Mouse (Mus musculus) forebrain, embryonic 16.5 days (tissue): ENCODE data around the gene Rabep1. TPM values are rescaled to one million over a fixed set of nuclear protein-coding genes. Genes with fewer than 3 reads are reported as not detected.
"Not testable (repeated sequence)": the region's sequence is repeated elsewhere in the genome, so short reads cannot be mapped to it uniquely, and the experiment has no call there.

Experiments
- ATAC-seq: fragments of 200-750 bp; cut with Nextera tagmentation; 2 replicates; pipeline ENCODE4 v1.8.0; 2017; ENCODE audit warnings: mild to moderate bottlenecking, moderate library complexity
- H3K27ac ChIP-seq: fragments of 300-500 bp; sonication (generic); 2 replicates; pipeline ENCODE4 v1.5.1; 2014; ENCODE audit warnings: low read length, control low read depth
- H3K27me3 ChIP-seq: fragments of 300-500 bp; sonication (generic); replicated peaks from 2 replicates; pipeline ENCODE4 v1.6.1; 2014; ENCODE audit warnings: low read length; ENCODE audit not compliant: control insufficient read depth, insufficient read depth
- H3K36me3 ChIP-seq: fragments of 300-500 bp; sonication (generic); 2 replicates; pipeline ENCODE4 v1.6.1; 2014; ENCODE audit not compliant: control insufficient read depth, insufficient read depth
- H3K4me1 ChIP-seq: fragments of 300-500 bp; sonication (generic); replicated peaks from 2 replicates; pipeline ENCODE4 v1.6.1; 2014; ENCODE audit warnings: low read length; ENCODE audit not compliant: control insufficient read depth, insufficient read depth
- H3K4me2 ChIP-seq: fragments of 300-500 bp; sonication (generic); 2 replicates; pipeline ENCODE4 v1.6.1; 2014; ENCODE audit warnings: mild to moderate bottlenecking, low read length, control low read depth
- H3K4me3 ChIP-seq: fragments of 300-500 bp; sonication (generic); replicated peaks from 2 replicates; pipeline ENCODE4 v1.5.1; 2014; ENCODE audit warnings: mild to moderate bottlenecking, low read length, control low read depth
- H3K9ac ChIP-seq: fragments of 300-500 bp; sonication (generic); replicated peaks from 2 replicates; pipeline ENCODE4 v1.6.1; 2014; ENCODE audit warnings: low read depth, low read length, control low read depth
- H3K9me3 ChIP-seq: fragments of 300-500 bp; sonication (generic); 2 replicates; pipeline ENCODE4 v1.6.1; 2016; ENCODE audit warnings: low read length; ENCODE audit not compliant: control insufficient read depth
- WGBS: fragments of 180-500 bp; shearing (Covaris S2); extraction: QIAGEN DNeasy Blood & Tissue Kit; methylation state at CpG from one replicate; pipeline ENCODE4 v1.1.7; 2014; 5-methylcytosine and 5-hydroxymethylcytosine counted together
- polyA plus RNA-seq: library from polyadenylated mRNA; unstranded; fragments of >200 nt; fragmentation: Nextera tagmentation; extraction: Ambion mirVana; gene quantifications from 2 replicates; pipeline ENCODE4 v1.2.1, GENCODE M21; 2015

Rabep1 gene
- polyA plus RNA-seq, 1 experiment from 2014 or later = 77.9 TPM

- H3K27ac ChIP-seq = no peak overlapping the region; the same call in 1 of the 2 replicates
Measured at GRCm38 (mm10) chr11:70843701-70844551, 652 bp upstream of the Rabep1 start.

DNA sequence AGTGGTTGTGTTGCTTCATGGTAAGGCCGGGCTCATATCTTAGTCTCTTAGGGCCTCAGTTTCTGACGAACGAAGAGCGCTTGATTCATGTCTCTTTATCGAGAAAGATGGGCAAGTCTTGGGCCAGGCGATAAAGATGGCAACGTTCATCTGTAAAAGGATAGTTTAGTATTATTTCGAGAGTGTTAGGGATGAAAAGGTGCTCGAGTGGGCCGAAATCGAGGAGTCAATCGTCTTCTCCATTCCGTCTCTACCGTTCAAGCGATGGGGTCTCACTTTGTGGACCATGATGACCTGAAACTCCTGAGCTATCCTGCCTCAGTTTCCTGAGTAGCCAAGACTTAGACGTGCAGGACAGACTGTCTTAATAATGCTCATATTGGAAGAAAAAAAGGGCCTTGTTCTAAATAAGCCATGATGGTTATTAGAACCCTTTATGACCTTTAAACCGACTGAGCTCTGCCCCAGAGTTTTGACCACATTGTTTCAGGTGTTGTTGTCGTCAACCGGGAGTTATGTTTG, 940 bp downstream of the Rabep1 start:
- Histone ChIP-seq H3K9ac (peak overlapping the region; percentile 86), H3K4me1 (peaks cover 17% of the 10 kb centered on the region), H3K27me3 (no peaks in the 10 kb centered on the region), H3K27ac (no peak overlapping the region), H3K9me3 (no peaks in the 10 kb centered on the region), H3K4me3 (peak overlapping the region; percentile 92), H3K36me3 (no peaks in the 10 kb centered on the region), H3K4me2 (peak overlapping the region; percentile 61)
- no peak for ATAC-seq
- WGBS = 6% methylated on average over 19 of the region's 19 CpGs

More at GRCm38 (mm10) chr11:70843701-70844551, 652 bp upstream of the Rabep1 start:
- Histone ChIP-seq H3K4me2 (peak overlapping the region; percentile 61), H3K27me3 (no peaks in the 10 kb centered on the region), H3K9ac (peak overlapping the region; percentile 44; the same call in 1 of the 2 replicates), H3K9me3 (no peaks in the 10 kb centered on the region), H3K4me3 (peak overlapping the region; percentile 92), H3K36me3 (no peaks in the 10 kb centered on the region), H3K4me1 (peaks cover 17% of the 10 kb centered on the region)
- 17% methylated on average over 12 of the region's 12 CpGs for WGBS
- peak; percentile 19 for ATAC-seq

DNA sequence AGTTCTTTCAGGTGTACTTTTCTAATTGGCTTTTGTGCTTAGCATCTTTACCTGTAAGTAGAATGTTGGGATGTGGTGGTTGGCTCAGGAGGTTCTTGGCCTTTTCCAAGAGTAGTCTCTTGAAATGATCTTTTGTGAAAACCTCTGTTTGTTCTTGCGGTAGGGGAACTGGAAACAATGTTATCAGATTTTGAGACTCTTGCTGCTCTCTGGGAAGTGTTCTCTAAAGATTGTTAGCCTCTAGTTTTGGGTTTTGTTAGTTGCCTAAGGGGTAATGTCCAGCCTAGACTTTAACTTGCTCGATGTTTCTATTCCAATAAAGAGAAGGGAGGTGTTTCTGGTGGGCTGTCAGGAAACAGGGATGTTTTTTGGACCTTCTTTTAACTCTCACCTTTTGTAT, 1.5 kb downstream of the Rabep1 start:
- WGBS = 53% methylated on average over 2 of the region's 2 CpGs
- Histone ChIP-seq H3K4me3 (peak overlapping the region; percentile 92), H3K4me1 (peaks cover 17% of the 10 kb centered on the region), H3K9ac (no peak overlapping the region; the same call in 1 of the 2 replicates), H3K27ac (no peak overlapping the region), H3K36me3 (no peaks in the 10 kb centered on the region), H3K9me3 (no peaks in the 10 kb centered on the region), H3K4me2 (peak overlapping the region; percentile 61), H3K27me3 (no peaks in the 10 kb centered on the region)
- ATAC-seq = no peak

- no peak for ATAC-seq
- no peaks in the 10 kb centered on the region for H3K4me1 ChIP-seq
- H3K36me3 ChIP-seq = no peaks in the 10 kb centered on the region
- no peak overlapping the region for H3K4me3 ChIP-seq
- 63% methylated on average over 1 of the region's 1 CpGs for WGBS
- no peak overlapping the region for H3K4me2 ChIP-seq
- H3K27me3 ChIP-seq = no peaks in the 10 kb centered on the region
- H3K9ac ChIP-seq = no peak overlapping the region
- no peaks in the 10 kb centered on the region for H3K9me3 ChIP-seq
- H3K27ac ChIP-seq = no peak overlapping the region
Measured at GRCm38 (mm10) chr11:70860371-70860770, 15.8 kb downstream of the Rabep1 start.

- not testable (repeated sequence) for H3K36me3 ChIP-seq, H3K4me2 ChIP-seq, H3K27me3 ChIP-seq, H3K27ac ChIP-seq, H3K4me3 ChIP-seq, ATAC-seq, H3K4me1 ChIP-seq, H3K9me3 ChIP-seq, H3K9ac ChIP-seq
- WGBS = 83% methylated on average over 2 of the region's 2 CpGs
Measured at GRCm38 (mm10) chr11:70863204-70863603, 18.6 kb downstream of the Rabep1 start.

DNA sequence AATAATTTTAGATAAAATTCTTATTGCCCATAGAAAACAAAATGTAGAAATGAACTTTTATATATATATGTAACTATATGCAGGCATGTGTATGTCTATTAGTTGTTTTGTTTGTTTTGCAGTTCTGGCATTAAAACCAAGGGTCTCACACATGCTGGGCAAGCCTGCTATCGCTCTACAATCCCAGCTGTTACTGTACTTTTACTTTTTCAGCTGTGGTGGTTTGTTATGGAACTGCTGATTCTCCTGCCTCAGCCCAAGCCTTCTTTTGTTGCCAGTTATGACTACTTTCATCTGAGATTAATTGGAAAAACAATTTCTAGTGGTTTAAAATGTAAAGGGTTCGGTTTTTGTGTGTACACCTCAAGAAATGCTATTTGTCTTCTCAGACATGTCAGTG, 20.6 kb downstream of the Rabep1 start:
- H3K4me3 ChIP-seq = no peak overlapping the region
- ATAC-seq = no peak
- H3K27me3 ChIP-seq = no peaks in the 10 kb centered on the region
- no peak overlapping the region for H3K4me2 ChIP-seq
- no peaks in the 10 kb centered on the region for H3K4me1 ChIP-seq
- H3K27ac ChIP-seq = no peak overlapping the region
- no peaks in the 10 kb centered on the region for H3K9me3 ChIP-seq
- 88% methylated on average over 2 of the region's 2 CpGs for WGBS
- H3K36me3 ChIP-seq = no peaks in the 10 kb centered on the region
- no peak overlapping the region for H3K9ac ChIP-seq

GRCm38 (mm10) chr11:70869263-70869662, 24.7 kb downstream of the Rabep1 start:
- 89% methylated on average over 3 of the region's 3 CpGs for WGBS
- no peak overlapping the region for H3K27ac ChIP-seq
- H3K4me3 ChIP-seq = no peak overlapping the region
- H3K9me3 ChIP-seq = no peaks in the 10 kb centered on the region
- no peaks in the 10 kb centered on the region for H3K27me3 ChIP-seq
- H3K9ac ChIP-seq = no peak overlapping the region
- H3K4me1 ChIP-seq = no peaks in the 10 kb centered on the region; the same call in 1 of the 2 replicates
- H3K36me3 ChIP-seq = no peaks in the 10 kb centered on the region
- no peak for ATAC-seq
- H3K4me2 ChIP-seq = no peak overlapping the region

DNA sequence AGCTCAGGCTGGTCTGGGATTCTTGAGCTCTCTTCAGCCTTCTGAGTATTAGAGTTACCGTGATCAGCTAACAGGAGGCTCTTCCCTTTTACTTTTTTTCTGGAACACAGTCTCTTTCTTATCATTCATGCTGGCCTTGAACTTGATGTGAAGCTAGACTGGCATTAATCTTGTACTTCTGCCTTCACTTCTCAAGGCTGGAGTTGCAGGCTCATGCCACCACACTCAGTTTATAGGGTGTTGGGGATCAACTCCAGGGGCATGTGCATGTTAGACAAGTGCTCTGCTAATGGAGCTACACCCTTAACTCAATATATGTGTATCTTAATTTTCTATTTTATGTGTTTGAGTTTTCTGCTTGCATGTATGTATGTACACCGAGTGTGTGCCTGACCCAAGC, 25.2 kb downstream of the Rabep1 start:
- no peak for ATAC-seq
- H3K36me3 ChIP-seq = no peaks in the 10 kb centered on the region
- H3K9ac ChIP-seq = no peak overlapping the region
- H3K4me3 ChIP-seq = no peak overlapping the region
- no peak overlapping the region for H3K4me2 ChIP-seq
- no peaks in the 10 kb centered on the region for H3K27me3 ChIP-seq
- no peaks in the 10 kb centered on the region for H3K9me3 ChIP-seq
- no peaks in the 10 kb centered on the region; the same call in 1 of the 2 replicates for H3K4me1 ChIP-seq
- 93% methylated on average over 2 of the region's 2 CpGs for WGBS
- H3K27ac ChIP-seq = no peak overlapping the region

- H3K9ac ChIP-seq = no peak overlapping the region
- H3K4me3 ChIP-seq = no peak overlapping the region
- WGBS = 94% methylated on average over 1 of the region's 1 CpGs
- H3K27ac ChIP-seq = no peak overlapping the region
- no peaks in the 10 kb centered on the region for H3K27me3 ChIP-seq
- no peaks in the 10 kb centered on the region for H3K9me3 ChIP-seq
- H3K36me3 ChIP-seq = no peaks in the 10 kb centered on the region
- no peaks in the 10 kb centered on the region; the same call in 1 of the 2 replicates for H3K4me1 ChIP-seq
- H3K4me2 ChIP-seq = no peak overlapping the region
- ATAC-seq = no peak
Measured at GRCm38 (mm10) chr11:70870407-70870806, 25.8 kb downstream of the Rabep1 start.
